Mouse (Mus musculus) hindbrain, embryonic 15.5 days (tissue): ENCODE data around the gene Dido1. TPM values are rescaled to one million over a fixed set of nuclear protein-coding genes. Genes with fewer than 3 reads are reported as not detected.

Experiments
- ATAC-seq: fragments of 200-750 bp; cut with Nextera tagmentation; 2 replicates; pipeline ENCODE4 v1.8.0; 2017; ENCODE audit warnings: low read depth, moderate number of reproducible peaks, moderate TSS enrichment; ENCODE audit not compliant: low FRiP score
- H3K27ac ChIP-seq: fragments of 300-500 bp; sonication (generic); replicated peaks from 2 replicates; pipeline ENCODE4 v1.5.1; 2015; ENCODE audit warnings: mild to moderate bottlenecking, inconsistent platforms
- H3K27me3 ChIP-seq: fragments of 300-500 bp; sonication (generic); 2 replicates; pipeline ENCODE4 v1.6.1; 2015; ENCODE audit warnings: control low read depth, inconsistent platforms
- H3K36me3 ChIP-seq: fragments of 300-500 bp; sonication (generic); 2 replicates; pipeline ENCODE4 v1.6.1; 2015; ENCODE audit warnings: control low read depth, inconsistent platforms
- H3K4me1 ChIP-seq: fragments of 300-500 bp; sonication (generic); replicated peaks from 2 replicates; pipeline ENCODE4 v1.6.1; 2015; ENCODE audit warnings: control low read depth, inconsistent platforms
- H3K4me2 ChIP-seq: fragments of 300-500 bp; sonication (generic); 2 replicates; pipeline ENCODE4 v1.6.1; 2015; ENCODE audit warnings: moderate library complexity, mild to moderate bottlenecking, inconsistent platforms
- H3K4me3 ChIP-seq: fragments of 300-500 bp; sonication (generic); 2 replicates; pipeline ENCODE4 v1.5.1; 2015; ENCODE audit warnings: mild to moderate bottlenecking, inconsistent platforms
- H3K9ac ChIP-seq: fragments of 300-500 bp; sonication (generic); 2 replicates; pipeline ENCODE4 v1.6.1; 2015; ENCODE audit warnings: inconsistent platforms
- H3K9me3 ChIP-seq: fragments of 300-500 bp; sonication (generic); 2 replicates; pipeline ENCODE4 v1.6.1; 2016; ENCODE audit warnings: control low read depth, inconsistent platforms
- WGBS: fragments of 180-500 bp; shearing (Covaris S2); methylation state at CpG from one replicate; pipeline ENCODE4 v1.1.7; 2015; 5-methylcytosine and 5-hydroxymethylcytosine counted together
- polyA plus RNA-seq: library from polyadenylated mRNA; unstranded; fragments of >200 nt; fragmentation: Nextera tagmentation; extraction: Ambion mirVana; gene quantifications from 2 replicates; pipeline ENCODE4 v1.2.1, GENCODE M21; 2015

Dido1 gene
- polyA plus RNA-seq, 1 experiment from 2014 or later = 24.4 TPM

GRCm38 (mm10) chr2:180701767-180702621 lies 7.8 kb downstream of the Dido1 start:
- peak overlapping the region; percentile 90 for H3K4me3 ChIP-seq
- peak overlapping the region; percentile 96 for H3K27ac ChIP-seq
- H3K9me3 ChIP-seq = no peaks in the 10 kb centered on the region
- WGBS = under 1% methylated on average over 66 of the region's 66 CpGs
- no peaks in the 10 kb centered on the region for H3K36me3 ChIP-seq
- H3K27me3 ChIP-seq = no peaks in the 10 kb centered on the region
- H3K4me2 ChIP-seq = peak overlapping the region; percentile 93
- peak overlapping the region; percentile 98 for H3K9ac ChIP-seq
- H3K4me1 ChIP-seq = peaks cover 42% of the 10 kb centered on the region
- peak; percentile 95 for ATAC-seq

- peak; percentile 23; the same call in 1 of the 2 replicates for ATAC-seq
- H3K27me3 ChIP-seq = no peaks in the 10 kb centered on the region
- H3K9me3 ChIP-seq = no peaks in the 10 kb centered on the region
- peak overlapping the region; percentile 98 for H3K9ac ChIP-seq
- no peaks in the 10 kb centered on the region for H3K36me3 ChIP-seq
- peak overlapping the region; percentile 93 for H3K4me2 ChIP-seq
- peaks cover 46% of the 10 kb centered on the region for H3K4me1 ChIP-seq
- H3K4me3 ChIP-seq = peak overlapping the region; percentile 90
- peak overlapping the region; percentile 96 for H3K27ac ChIP-seq
- 8% methylated on average over 26 of the region's 26 CpGs for WGBS
Measured at GRCm38 (mm10) chr2:180701053-180701766, 8.6 kb downstream of the Dido1 start.

GRCm38 (mm10) chr2:180700457-180700856 lies 9.3 kb downstream of the Dido1 start:
- Histone ChIP-seq H3K27ac (no peak overlapping the region), H3K36me3 (no peaks in the 10 kb centered on the region), H3K4me2 (peak overlapping the region; percentile 93), H3K27me3 (no peaks in the 10 kb centered on the region), H3K9me3 (no peaks in the 10 kb centered on the region), H3K4me1 (peaks cover 46% of the 10 kb centered on the region), H3K9ac (peak overlapping the region; percentile 98; the same call in 1 of the 2 replicates), H3K4me3 (peak overlapping the region; percentile 90)
- no peak for ATAC-seq
- 81% methylated on average over 5 of the region's 5 CpGs for WGBS

- Histone ChIP-seq H3K9me3 (no peaks in the 10 kb centered on the region), H3K4me1 (peaks cover 44% of the 10 kb centered on the region), H3K36me3 (0 out of 2 replicates have a peak, but pooled peaks cover 4% of the 10 kb centered on the region), H3K27me3 (no peaks in the 10 kb centered on the region), H3K4me2 (no peak overlapping the region), H3K27ac (no peak overlapping the region), H3K4me3 (no peak overlapping the region), H3K9ac (no peak overlapping the region)
- ATAC-seq = no peak
- WGBS = 36% methylated on average over 2 of the region's 2 CpGs
Measured at GRCm38 (mm10) chr2:180695176-180695575, 14.6 kb downstream of the Dido1 start.

- Histone ChIP-seq H3K4me1 (peaks cover 26% of the 10 kb centered on the region), H3K9me3 (no peaks in the 10 kb centered on the region), H3K9ac (no peak overlapping the region), H3K4me2 (0 out of 2 replicates have a peak overlapping the region, but pooled peaks have one; percentile 1), H3K27ac (peak overlapping the region; percentile 68), H3K27me3 (no peaks in the 10 kb centered on the region), H3K36me3 (peaks cover 27% of the 10 kb centered on the region), H3K4me3 (no peak overlapping the region)
- WGBS = 0% methylated on average over 1 of the region's 1 CpGs
- 0 out of 2 replicates have a peak, but pooled peaks have one; percentile 66 for ATAC-seq
Measured at GRCm38 (mm10) chr2:180692630-180693029, 17.2 kb downstream of the Dido1 start.

- no peaks in the 10 kb centered on the region for H3K27me3 ChIP-seq
- H3K27ac ChIP-seq = no peak overlapping the region
- H3K4me2 ChIP-seq = no peak overlapping the region
- no peak overlapping the region for H3K9ac ChIP-seq
- peaks cover 55% of the 10 kb centered on the region for H3K36me3 ChIP-seq
- no peaks in the 10 kb centered on the region for H3K9me3 ChIP-seq
- no peak overlapping the region for H3K4me3 ChIP-seq
- 0 out of 2 replicates have a peak, but pooled peaks have one; percentile 3 for ATAC-seq
- WGBS = 88% methylated on average over 5 of the region's 5 CpGs
- peaks cover 22% of the 10 kb centered on the region for H3K4me1 ChIP-seq
Measured at GRCm38 (mm10) chr2:180689841-180690240, 20.0 kb downstream of the Dido1 start.

GRCm38 (mm10) chr2:180684031-180684430 lies 25.8 kb downstream of the Dido1 start:
- Histone ChIP-seq H3K4me2 (no peak overlapping the region), H3K27me3 (no peaks in the 10 kb centered on the region), H3K4me1 (no peaks in the 10 kb centered on the region), H3K9me3 (no peaks in the 10 kb centered on the region), H3K4me3 (no peak overlapping the region), H3K27ac (no peak overlapping the region), H3K36me3 (peaks cover 89% of the 10 kb centered on the region), H3K9ac (no peak overlapping the region)
- no peak for ATAC-seq
- WGBS = 93% methylated on average over 4 of the region's 4 CpGs

- no peak for ATAC-seq
- Histone ChIP-seq H3K9me3 (no peaks in the 10 kb centered on the region), H3K36me3 (peaks cover 84% of the 10 kb centered on the region)
Measured at GRCm38 (mm10) chr2:180683524-180683923, 26.3 kb downstream of the Dido1 start.

GRCm38 (mm10) chr2:180681225-180681624 lies 28.6 kb downstream of the Dido1 start:
- H3K4me3 ChIP-seq = no peak overlapping the region
- no peak overlapping the region for H3K4me2 ChIP-seq
- no peak overlapping the region for H3K27ac ChIP-seq
- H3K4me1 ChIP-seq = no peaks in the 10 kb centered on the region
- H3K9ac ChIP-seq = no peak overlapping the region
- no peaks in the 10 kb centered on the region for H3K9me3 ChIP-seq
- no peak for ATAC-seq
- H3K36me3 ChIP-seq = peaks cover 61% of the 10 kb centered on the region
- H3K27me3 ChIP-seq = no peaks in the 10 kb centered on the region
- 62% methylated on average over 2 of the region's 2 CpGs for WGBS

More at GRCm38 (mm10) chr2:180683524-180683923, 26.3 kb downstream of the Dido1 start:
- Histone ChIP-seq H3K4me1 (no peaks in the 10 kb centered on the region), H3K4me3 (no peak overlapping the region), H3K4me2 (no peak overlapping the region), H3K27ac (no peak overlapping the region), H3K9ac (no peak overlapping the region), H3K27me3 (no peaks in the 10 kb centered on the region)
- 93% methylated on average over 2 of the region's 2 CpGs for WGBS

GRCm38 (mm10) chr2:180678609-180679140 lies 31.1 kb downstream of the Dido1 start:
- Histone ChIP-seq H3K27ac (no peak overlapping the region), H3K9ac (no peak overlapping the region)
- WGBS = 24% methylated on average over 4 of the region's 4 CpGs

GRCm38 (mm10) chr2:180676706-180677105 lies 33.1 kb downstream of the Dido1 start:
- Histone ChIP-seq H3K36me3 (peaks cover 42% of the 10 kb centered on the region), H3K27me3 (no peaks in the 10 kb centered on the region), H3K9me3 (no peaks in the 10 kb centered on the region), H3K4me2 (no peak overlapping the region), H3K4me1 (no peaks in the 10 kb centered on the region), H3K4me3 (no peak overlapping the region), H3K27ac (no peak overlapping the region), H3K9ac (no peak overlapping the region)
- ATAC-seq = no peak
- WGBS = 97% methylated on average over 2 of the region's 2 CpGs

More at GRCm38 (mm10) chr2:180678609-180679140, 31.1 kb downstream of the Dido1 start:
- ATAC-seq = peak; percentile 75
- H3K4me1 ChIP-seq = no peaks in the 10 kb centered on the region
- H3K4me2 ChIP-seq = no peak overlapping the region
- H3K9me3 ChIP-seq = no peaks in the 10 kb centered on the region
- peaks cover 43% of the 10 kb centered on the region for H3K36me3 ChIP-seq
- no peak overlapping the region for H3K4me3 ChIP-seq
- no peaks in the 10 kb centered on the region for H3K27me3 ChIP-seq

GRCm38 (mm10) chr2:180662008-180662407 lies 47.8 kb downstream of the Dido1 start:
- Histone ChIP-seq H3K27ac (no peak overlapping the region), H3K4me3 (no peak overlapping the region), H3K9me3 (no peaks in the 10 kb centered on the region), H3K36me3 (peaks cover 23% of the 10 kb centered on the region), H3K9ac (no peak overlapping the region), H3K4me2 (no peak overlapping the region), H3K4me1 (peaks cover 5% of the 10 kb centered on the region), H3K27me3 (no peaks in the 10 kb centered on the region)
- WGBS = 84% methylated on average over 4 of the region's 4 CpGs
- no peak for ATAC-seq
